Mouse (Mus musculus) MEL (cell line): Measurements from ENCODE around the gene Gm20388. TPM values are rescaled to one million over a fixed set of nuclear protein-coding genes. Genes with fewer than 3 reads are reported as not detected.

Experiments
- DNase-seq: peaks from one replicate; pipeline ENCODE4 v3.0.0; 2011; ENCODE audit warnings: low read depth, low spot score
- H3K27ac ChIP-seq: 2 replicates; pipeline ENCODE4 v1.5.1; 2012; ENCODE audit warnings: low read depth, mild to moderate bottlenecking, control low read depth, low read length, moderate library complexity; ENCODE audit not compliant: control insufficient read depth
- H3K27me3 ChIP-seq, 2 experiments: fragments of 150-350 bp in 1 of 2; sonication (generic) in 1 of 2; 2 replicates each; pipeline ENCODE4 v1.6.1; 2012; ENCODE audit warnings: low read length in 2 of 2, mild to moderate bottlenecking in 2 of 2, improper control_type of control experiment in 1 of 2, moderate library complexity in 1 of 2; ENCODE audit not compliant: insufficient read depth in 2 of 2, control insufficient read depth in 1 of 2
- H3K36me3 ChIP-seq, 2 experiments: 2 replicates each; pipeline ENCODE4 v1.6.1; 2012 to 2014; ENCODE audit warnings: low read length in 2 of 2, improper control_type of control experiment in 1 of 2, inconsistent platforms in 1 of 2, mild to moderate bottlenecking in 1 of 2; ENCODE audit not compliant: insufficient read depth in 2 of 2, control insufficient read depth in 1 of 2
- H3K4me1 ChIP-seq, 2 experiments: fragments of 150-350 bp in 1 of 2; sonication (generic) in 1 of 2; 2 replicates each; pipeline ENCODE4 v1.6.1; 2012; ENCODE audit warnings: low read length in 2 of 2, improper control_type of control experiment in 1 of 2, mild to moderate bottlenecking in 1 of 2; ENCODE audit not compliant: insufficient read depth in 2 of 2, control insufficient read depth in 1 of 2
- H3K4me3 ChIP-seq, 2 experiments: fragments of 150-350 bp in 1 of 2; sonication (generic) in 1 of 2; 2 replicates each; pipeline ENCODE4 v1.5.1; 2012; ENCODE audit warnings: low read depth in 2 of 2, low read length in 2 of 2, mild to moderate bottlenecking in 2 of 2, moderate library complexity in 2 of 2, control low read depth in 1 of 2, improper control_type of control experiment in 1 of 2; ENCODE audit not compliant: control insufficient read depth in 1 of 2, insufficient read depth in 1 of 2
- H3K79me2 ChIP-seq: 2 replicates; pipeline ENCODE4 v1.6.1; 2012; ENCODE audit warnings: mild to moderate bottlenecking, low read length, moderate library complexity; ENCODE audit not compliant: control insufficient read depth, poor library complexity, insufficient read depth
- H3K9ac ChIP-seq: 2 replicates; pipeline ENCODE4 v1.6.1; 2012; ENCODE audit warnings: low read depth, mild to moderate bottlenecking, control low read depth, low read length, moderate library complexity; ENCODE audit not compliant: control insufficient read depth, poor library complexity, severe bottlenecking
- H3K9me3 ChIP-seq: fragments of 150-350 bp; sonication (generic); replicated peaks from 2 replicates; pipeline ENCODE4 v1.6.1; 2012; ENCODE audit warnings: mild to moderate bottlenecking, low read length, improper control_type of control experiment, moderate library complexity; ENCODE audit not compliant: insufficient read depth
- CTCF ChIP-seq, 3 experiments: IDR thresholded peaks in 2 of 3; conservative IDR thresholded peaks in 1 of 3; 2 replicates each; pipeline ENCODE4 v1.5.1; 2011 to 2012; ENCODE audit warnings: low read length in 3 of 3, low read depth in 2 of 3, mild to moderate bottlenecking in 2 of 3, improper control_type of control experiment in 1 of 3, inconsistent platforms in 1 of 3, mixed read lengths in 1 of 3, moderate library complexity in 1 of 3; ENCODE audit not compliant: control insufficient read depth in 1 of 3, insufficient read depth in 1 of 3, poor library complexity in 1 of 3, severe bottlenecking in 1 of 3
- EP300 ChIP-seq, 2 experiments: IDR thresholded peaks; 2 replicates each; pipeline ENCODE4 v1.6.1; 2011; ENCODE audit warnings: improper control_type of control experiment in 2 of 2, low read length in 2 of 2, low read depth in 1 of 2, mild to moderate bottlenecking in 1 of 2
- ETS1 ChIP-seq: IDR thresholded peaks from 2 replicates; pipeline ENCODE4 v1.6.1; 2012; ENCODE audit warnings: low read depth, mild to moderate bottlenecking, inconsistent platforms, low read length, improper control_type of control experiment, moderate library complexity
- GABPA ChIP-seq: IDR thresholded peaks from 2 replicates; pipeline ENCODE4 v1.6.1; 2012; ENCODE audit warnings: low read depth, mild to moderate bottlenecking, inconsistent platforms, low read length, improper control_type of control experiment, moderate library complexity
- GATA1 ChIP-seq: IDR thresholded peaks from 2 replicates; pipeline ENCODE4 v1.6.1; 2011; ENCODE audit warnings: low read depth, low read length, improper control_type of control experiment
- JUND ChIP-seq: IDR thresholded peaks from 2 replicates; pipeline ENCODE4 v1.6.1; 2011; ENCODE audit warnings: low read depth, mild to moderate bottlenecking, improper control_type of control experiment, low read length
- KAT2A ChIP-seq: conservative IDR thresholded peaks from 2 replicates; pipeline ENCODE4 v1.6.1; 2012; ENCODE audit warnings: low read depth, low read length, improper control_type of control experiment, inconsistent platforms
- MAZ ChIP-seq: IDR thresholded peaks from 2 replicates; pipeline ENCODE4 v1.6.1; 2012; ENCODE audit warnings: low read depth, mild to moderate bottlenecking, inconsistent platforms, low read length, improper control_type of control experiment
- MXI1 ChIP-seq: IDR thresholded peaks from 2 replicates; pipeline ENCODE4 v1.6.1; 2011; ENCODE audit warnings: mild to moderate bottlenecking, low read depth, low read length, improper control_type of control experiment
- MYB ChIP-seq: IDR thresholded peaks from 2 replicates; pipeline ENCODE4 v1.6.1; 2011; ENCODE audit warnings: mild to moderate bottlenecking, low read depth, low read length, improper control_type of control experiment
- MYC ChIP-seq: IDR thresholded peaks from 2 replicates; pipeline ENCODE4 v1.6.1; 2011; ENCODE audit warnings: low read depth, mild to moderate bottlenecking, low read length, improper control_type of control experiment, moderate library complexity
- NELFE ChIP-seq: IDR thresholded peaks from 2 replicates; pipeline ENCODE4 v1.6.1; 2011; ENCODE audit warnings: low read depth, low read length, improper control_type of control experiment
- POLR2A ChIP-seq, 2 experiments: IDR thresholded peaks; 2 replicates each; pipeline ENCODE4 v1.6.1; 2011 to 2012; ENCODE audit warnings: low read length in 2 of 2, mild to moderate bottlenecking in 2 of 2, control low read depth in 1 of 2, improper control_type of control experiment in 1 of 2, low read depth in 1 of 2, moderate library complexity in 1 of 2; ENCODE audit not compliant: control insufficient read depth in 1 of 2, insufficient read depth in 1 of 2, poor library complexity in 1 of 2
- SIN3A ChIP-seq: IDR thresholded peaks from 2 replicates; pipeline ENCODE4 v1.6.1; 2012; ENCODE audit warnings: low read length, improper control_type of control experiment, inconsistent platforms
- TAL1 ChIP-seq: IDR thresholded peaks from 2 replicates; pipeline ENCODE4 v1.6.1; 2012; ENCODE audit warnings: mild to moderate bottlenecking, inconsistent platforms, low read length, moderate library complexity, mixed read lengths
- TBP ChIP-seq: IDR thresholded peaks from 2 replicates; pipeline ENCODE4 v1.8.0; 2011; ENCODE audit warnings: low read depth, low read length, improper control_type of control experiment
- USF1 ChIP-seq: IDR thresholded peaks from 2 replicates; pipeline ENCODE4 v1.6.1; 2014; ENCODE audit warnings: low read depth, mild to moderate bottlenecking, inconsistent platforms, low read length, improper control_type of control experiment, moderate library complexity
- ZMIZ1 ChIP-seq: IDR thresholded peaks from 2 replicates; pipeline ENCODE4 v1.6.1; 2012; ENCODE audit warnings: low read depth, mild to moderate bottlenecking, inconsistent platforms, low read length, improper control_type of control experiment, moderate library complexity
- ZNF384 ChIP-seq: IDR thresholded peaks from 2 replicates; pipeline ENCODE4 v1.6.1; 2012; ENCODE audit warnings: low read depth, mild to moderate bottlenecking, inconsistent platforms, low read length, improper control_type of control experiment
- polyA plus RNA-seq, 2 experiments: library from polyadenylated mRNA; stranded (reverse) in 1 of 2; unstranded in 1 of 2; fragments of >175 nt in 1 of 2; fragments of >200 nt in 1 of 2; gene quantifications; 2 replicates each; pipeline versions ENCODE4 v1.2.1 to v1.2.4; 2012; ENCODE audit warnings: low replicate concordance in 2 of 2, low read depth in 1 of 2; ENCODE audit not compliant: insufficient read length in 2 of 2, insufficient read depth in 1 of 2, missing spikeins in 1 of 2
- total RNA-seq: library from RNA; depleted of rRNA; stranded (reverse); fragments of 300-350 nt; gene quantifications from 2 replicates; pipeline ENCODE4 v1.2.3, GENCODE M21; 2012

Gm20388 gene
- total and polyA plus RNA-seq, 3 experiments: 11.1 to 17.8 TPM; not detected in 1

DNA sequence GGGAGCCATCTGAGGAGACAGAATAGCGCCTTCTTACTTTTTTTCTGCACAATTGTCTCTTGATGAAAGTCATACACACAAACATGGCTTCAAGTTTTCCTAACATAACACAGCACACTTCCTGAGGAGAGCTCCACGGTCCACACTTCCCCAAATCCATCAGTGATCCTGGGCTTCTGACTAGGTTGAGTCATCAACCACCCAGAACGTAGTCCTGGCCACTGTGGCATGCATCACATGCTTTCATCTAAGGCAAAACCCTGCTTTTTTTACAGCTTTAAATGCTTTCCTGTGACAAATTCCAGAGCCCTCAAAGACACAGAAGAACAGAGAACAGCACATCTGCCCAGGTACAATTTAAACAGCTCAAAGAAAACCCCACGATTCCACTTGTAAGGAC lies 1718.0 kb downstream of the Gm20388 start:
- H3K9me3 ChIP-seq: no peaks in the 10 kb centered on the region
- TF ChIP-seq MYB (no peak), POLR2A (IDR thresholded peaks at IDR 0.05; ENCODE audit: control insufficient read depth in 1 of 2, insufficient read depth in 1 of 2, low read depth in 1 of 2, low read length in 2 of 2, poor library complexity in 1 of 2) (no peak), MXI1 (no peak), GABPA (no peak), MAZ (no peak), CTCF (IDR thresholded peaks at IDR 0.05 in 2 of 3, conservative IDR thresholded peaks at IDR 0.05 in 1 of 3; ENCODE audit: control insufficient read depth in 1 of 3, insufficient read depth in 1 of 3, low read depth in 2 of 3, low read length in 3 of 3, poor library complexity in 1 of 3, severe bottlenecking in 1 of 3) (no peak), ZNF384 (no peak), EP300 (IDR thresholded peaks at IDR 0.05; ENCODE audit: low read depth in 1 of 2, low read length in 2 of 2) (no peak), GATA1 (no peak), USF1 (no peak), SIN3A (no peak), KAT2A (no peak), ETS1 (no peak)
- no peaks in the 10 kb centered on the region for H3K27me3 ChIP-seq
- H3K4me1 ChIP-seq: no peaks in the 10 kb centered on the region
- DNase-seq: no peak
- no peaks in the 10 kb centered on the region for H3K79me2 ChIP-seq
- no peak overlapping the region for H3K9ac ChIP-seq
- no peak overlapping the region for H3K4me3 ChIP-seq
- H3K36me3 ChIP-seq: no peaks in the 10 kb centered on the region
- no peak overlapping the region for H3K27ac ChIP-seq

DNA sequence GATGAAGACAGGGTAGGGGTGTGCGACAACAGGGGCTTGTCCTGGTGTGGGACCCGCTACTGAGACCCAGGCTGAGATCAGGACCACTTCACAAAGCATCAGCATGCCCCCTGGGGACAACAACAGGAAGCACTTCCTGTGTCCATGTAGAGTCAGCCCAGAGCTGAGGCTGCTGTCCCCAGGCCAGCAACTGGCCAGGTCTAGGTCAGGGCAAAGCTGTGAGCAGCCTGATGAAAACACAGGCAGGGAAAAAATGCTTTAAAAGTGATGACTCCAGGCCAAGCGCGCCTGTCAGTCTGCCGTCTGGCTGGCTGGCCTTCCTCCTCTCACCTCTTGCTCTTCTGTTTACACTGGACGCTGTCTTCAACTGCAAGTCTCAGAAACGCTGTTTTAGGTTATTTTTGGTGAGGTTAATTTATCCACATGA lies 1721.0 kb downstream of the Gm20388 start:
- H3K27me3 ChIP-seq: no peaks in the 10 kb centered on the region

DNA sequence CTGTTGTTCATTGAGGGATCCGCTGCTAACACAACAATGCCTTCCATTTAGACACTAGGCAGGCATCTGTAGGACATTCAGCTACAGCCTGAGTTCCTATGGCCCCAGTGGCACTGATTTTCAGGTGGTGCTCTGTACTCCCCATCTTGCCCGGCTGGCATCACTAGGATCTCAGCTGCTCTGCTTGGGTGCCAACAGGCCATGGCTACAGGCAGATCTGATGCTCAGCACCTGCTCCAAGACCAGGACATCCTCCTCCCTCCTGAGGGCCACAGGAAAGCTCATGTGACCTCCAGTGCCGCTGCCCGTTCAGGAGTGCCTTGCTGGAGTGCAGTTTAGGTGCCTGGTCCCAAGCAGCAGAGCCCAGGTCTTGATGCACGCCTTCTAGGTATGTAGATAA lies 1721.8 kb downstream of the Gm20388 start:
- Histone ChIP-seq H3K27me3 (no peaks in the 10 kb centered on the region), H3K9ac (no peak overlapping the region), H3K27ac (no peak overlapping the region), H3K79me2 (no peaks in the 10 kb centered on the region), H3K4me1 (no peaks in the 10 kb centered on the region), H3K9me3 (no peaks in the 10 kb centered on the region), H3K4me3 (no peak overlapping the region), H3K36me3 (no peaks in the 10 kb centered on the region)
- DNase-seq: no peak
- TF ChIP-seq ZMIZ1: no peak
- TF ChIP-seq TAL1: no peak
- no peak for TF ChIP-seq TBP
- TF ChIP-seq NELFE: no peak
- no peak for TF ChIP-seq EP300 (IDR thresholded peaks at IDR 0.05; ENCODE audit: low read depth in 1 of 2, low read length in 2 of 2)
- no peak for TF ChIP-seq SIN3A
- no peak for TF ChIP-seq CTCF (IDR thresholded peaks at IDR 0.05 in 2 of 3, conservative IDR thresholded peaks at IDR 0.05 in 1 of 3; ENCODE audit: control insufficient read depth in 1 of 3, insufficient read depth in 1 of 3, low read depth in 2 of 3, low read length in 3 of 3, poor library complexity in 1 of 3, severe bottlenecking in 1 of 3)
- TF ChIP-seq MYC: no peak
- no peak for TF ChIP-seq GATA1

More for the DNA sequence above, 1721.0 kb downstream of the Gm20388 start:
- no peaks in the 10 kb centered on the region for H3K4me1 ChIP-seq
- H3K36me3 ChIP-seq: no peaks in the 10 kb centered on the region
- TF ChIP-seq POLR2A (IDR thresholded peaks at IDR 0.05; ENCODE audit: control insufficient read depth in 1 of 2, insufficient read depth in 1 of 2, low read depth in 1 of 2, low read length in 2 of 2, poor library complexity in 1 of 2) (no peak), JUND (no peak)
- no peak overlapping the region for H3K9ac ChIP-seq
- no peaks in the 10 kb centered on the region for H3K79me2 ChIP-seq
- no peak overlapping the region for H3K27ac ChIP-seq
- no peaks in the 10 kb centered on the region for H3K9me3 ChIP-seq
- no peak for DNase-seq
- H3K4me3 ChIP-seq: no peak overlapping the region
